Mouse (Mus musculus) brown adipose tissue, adult 24 weeks (tissue): ENCODE measurements around the gene Fam171b. TPM values are rescaled to one million over a fixed set of nuclear protein-coding genes. Genes with fewer than 3 reads are reported as not detected.

Source experiments
- H3K27ac ChIP-seq: fragments of 200-500 bp; replicated peaks from 2 replicates; pipeline ENCODE4 v1.5.1; 2012; ENCODE audit warnings: low read depth, mild to moderate bottlenecking, low read length
- H3K4me1 ChIP-seq: fragments of 200-500 bp; 2 replicates; pipeline ENCODE4 v1.6.1; 2012; ENCODE audit warnings: low read length, mixed read lengths; ENCODE audit not compliant: control insufficient read depth, insufficient read depth, insufficient read length
- H3K4me3 ChIP-seq: fragments of 200-500 bp; 2 replicates; pipeline ENCODE4 v1.5.1; 2012; ENCODE audit warnings: low read depth, mild to moderate bottlenecking, low read length, moderate library complexity; ENCODE audit not compliant: insufficient read depth
- polyA plus RNA-seq: library from polyadenylated mRNA; stranded (reverse); fragments of >200 nt; gene quantifications from 2 replicates; pipeline ENCODE4 v1.2.4, GENCODE M21; 2012; ENCODE audit not compliant: missing spikeins, insufficient read depth, insufficient read length

Gene Fam171b
- 0.21 and 0.55 TPM in 2 replicates for polyA plus RNA-seq

- Histone ChIP-seq H3K27ac (no peak within 1 kb of the TSS), H3K4me1 (no peaks in the 10 kb centered on the region), H3K4me3 (peak within 1 kb of the TSS; percentile 61)
Measured at GRCm38 (mm10) chr2:83812483-83813272, at the start of gene Fam171b. Gene Fam171b (plus strand): TSS chr2:83812636.

GRCm38 (mm10) chr2:83766058-83766457, 46.4 kb upstream of the Fam171b start:
- no peak overlapping the region for H3K4me3 ChIP-seq
- no peaks in the 10 kb centered on the region for H3K4me1 ChIP-seq
- no peak overlapping the region for H3K27ac ChIP-seq

- Histone ChIP-seq H3K4me3 (no peak overlapping the region), H3K27ac (no peak overlapping the region)
Measured at GRCm38 (mm10) chr2:83766878-83767277, 45.6 kb upstream of the Fam171b start.

GRCm38 (mm10) chr2:83768311-83769047, 44.0 kb upstream of the Fam171b start:
- H3K4me3 ChIP-seq = no peak overlapping the region
- no peak overlapping the region for H3K27ac ChIP-seq
- H3K4me1 ChIP-seq = no peaks in the 10 kb centered on the region

More at GRCm38 (mm10) chr2:83766878-83767277, 45.6 kb upstream of the Fam171b start:
- H3K4me1 ChIP-seq = no peaks in the 10 kb centered on the region

- Histone ChIP-seq H3K4me3 (no peak overlapping the region), H3K27ac (no peak overlapping the region), H3K4me1 (no peaks in the 10 kb centered on the region)
Measured at GRCm38 (mm10) chr2:83771155-83771812, 41.2 kb upstream of the Fam171b start.

GRCm38 (mm10) chr2:83791330-83792073, 20.9 kb upstream of the Fam171b start:
- Histone ChIP-seq H3K4me1 (no peaks in the 10 kb centered on the region), H3K27ac (no peak overlapping the region), H3K4me3 (no peak overlapping the region)

- H3K4me3 ChIP-seq = no peak overlapping the region
Measured at GRCm38 (mm10) chr2:83792102-83792501, 20.3 kb upstream of the Fam171b start.

GRCm38 (mm10) chr2:83795766-83796165, 16.7 kb upstream of the Fam171b start:
- no peaks in the 10 kb centered on the region for H3K4me1 ChIP-seq
- no peak overlapping the region for H3K27ac ChIP-seq
- no peak overlapping the region for H3K4me3 ChIP-seq

More at GRCm38 (mm10) chr2:83792102-83792501, 20.3 kb upstream of the Fam171b start:
- no peak overlapping the region for H3K27ac ChIP-seq
- no peaks in the 10 kb centered on the region for H3K4me1 ChIP-seq

- Histone ChIP-seq H3K27ac (no peak overlapping the region), H3K4me1 (no peaks in the 10 kb centered on the region), H3K4me3 (no peak overlapping the region)
Measured at GRCm38 (mm10) chr2:83797902-83798497, 14.4 kb upstream of the Fam171b start.

GRCm38 (mm10) chr2:83813273-83813892, 947 bp downstream of the Fam171b start:
- Histone ChIP-seq H3K27ac (no peak overlapping the region), H3K4me3 (no peak overlapping the region), H3K4me1 (no peaks in the 10 kb centered on the region)

- H3K27ac ChIP-seq = no peak overlapping the region
Measured at GRCm38 (mm10) chr2:83814009-83814408, 1.6 kb downstream of the Fam171b start.

GRCm38 (mm10) chr2:83816147-83816546, 3.7 kb downstream of the Fam171b start:
- H3K4me3 ChIP-seq = no peak overlapping the region
- no peaks in the 10 kb centered on the region for H3K4me1 ChIP-seq
- no peak overlapping the region for H3K27ac ChIP-seq

More at GRCm38 (mm10) chr2:83814009-83814408, 1.6 kb downstream of the Fam171b start:
- Histone ChIP-seq H3K4me1 (no peaks in the 10 kb centered on the region), H3K4me3 (no peak overlapping the region)

GRCm38 (mm10) chr2:83825161-83825560, 12.7 kb downstream of the Fam171b start:
- H3K4me1 ChIP-seq = no peaks in the 10 kb centered on the region

More at GRCm38 (mm10) chr2:83825161-83825560, 12.7 kb downstream of the Fam171b start:
- Histone ChIP-seq H3K4me3 (no peak overlapping the region), H3K27ac (no peak overlapping the region)
